Mouse (Mus musculus) erythroblast, embryonic 14.5 days (primary cell): Measurements from ENCODE around the gene Mtor.

Source experiments
- GATA1 ChIP-seq: IDR thresholded peaks from 2 replicates; pipeline ENCODE4 v1.6.1; 2012; ENCODE audit warnings: low read length, inconsistent platforms, mixed read lengths
- TAL1 ChIP-seq: IDR thresholded peaks from 3 replicates; pipeline ENCODE4 v1.6.1; 2012; ENCODE audit warnings: low read length, inconsistent platforms, mixed read lengths

DNA sequence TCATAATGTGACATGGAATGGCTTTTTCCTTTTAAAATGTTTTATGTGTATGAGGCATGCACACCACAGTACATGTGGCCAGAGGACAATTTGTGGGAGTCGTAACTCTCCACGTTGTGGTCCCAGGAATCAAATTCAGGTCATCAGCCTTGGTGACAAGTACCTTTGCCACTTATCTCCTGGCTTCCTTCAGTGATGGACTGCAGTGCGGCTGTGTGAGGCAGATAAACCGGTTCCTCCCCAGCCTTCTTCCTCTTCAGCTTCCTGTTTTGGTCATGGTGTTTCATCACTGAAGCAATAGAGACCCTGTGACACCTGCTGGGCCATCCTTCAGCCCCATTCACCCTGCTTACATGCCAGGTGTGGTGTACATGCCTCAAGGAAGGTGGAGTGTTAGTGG is 134.8 kb downstream of the Mtor start:
- TF ChIP-seq GATA1 = no peak
- no peak for TF ChIP-seq TAL1
